Comparison of ENCODE assay signal across 8 mouse cellular contexts in genomic region chr19:44389507-44389906, GRCm38 (mm10). TPM values are rescaled to one million over a fixed set of nuclear protein-coding genes. Genes with fewer than 3 reads are reported as not detected.
DNase-seq lines count a peak whose midpoint lies in the region; ATAC-seq and TF ChIP-seq lines count a peak whose summit lies in the region.

No protein-coding gene starts in this region.

- H3K27ac ChIP-seq in hindbrain, embryonic 11.5 days (ENCODE audit: low read depth, low read length), result no peak overlapping the region
- H3K27ac ChIP-seq in hindbrain, embryonic 13.5 days, result no peak overlapping the region
- H3K27ac ChIP-seq in hindbrain, embryonic 15.5 days (replicated peaks), result 0 out of 2 replicates have a peak overlapping the region, but pooled peaks have one; percentile 78
- no peak overlapping the region for H3K27ac ChIP-seq in midbrain, embryonic 13.5 days

- H3K4me3 ChIP-seq in hindbrain, embryonic 11.5 days (ENCODE audit: low read depth, low read length), result no peak overlapping the region
- H3K4me3 ChIP-seq in hindbrain, embryonic 13.5 days, result no peak overlapping the region
- no peak overlapping the region; the same call in 1 of the 2 replicates for H3K4me3 ChIP-seq in G1E (ENCODE audit: low read depth, low read length)
- H3K4me3 ChIP-seq in hindbrain, embryonic 15.5 days, result no peak overlapping the region
- H3K4me3 ChIP-seq in midbrain, embryonic 13.5 days (replicated peaks), result no peak overlapping the region

- no peaks in the 10 kb centered on the region for H3K36me3 ChIP-seq in hindbrain, embryonic 11.5 days (ENCODE audit: control insufficient read depth, insufficient read depth, low read length)
- H3K36me3 ChIP-seq in hindbrain, embryonic 13.5 days, result no peaks in the 10 kb centered on the region
- no peaks in the 10 kb centered on the region for H3K36me3 ChIP-seq in G1E (replicated peaks)
- no peaks in the 10 kb centered on the region for H3K36me3 ChIP-seq in hindbrain, embryonic 15.5 days
- no peaks in the 10 kb centered on the region for H3K36me3 ChIP-seq in midbrain, embryonic 13.5 days

- no peaks in the 10 kb centered on the region for H3K27me3 ChIP-seq in hindbrain, embryonic 11.5 days (ENCODE audit: control insufficient read depth, insufficient read depth, low read length)
- no peaks in the 10 kb centered on the region for H3K27me3 ChIP-seq in hindbrain, embryonic 13.5 days
- no peaks in the 10 kb centered on the region for H3K27me3 ChIP-seq in G1E (ENCODE audit: insufficient read depth, low read length)
- H3K27me3 ChIP-seq in hindbrain, embryonic 15.5 days, result no peaks in the 10 kb centered on the region
- no peaks in the 10 kb centered on the region; the same call in 1 of the 2 replicates for H3K27me3 ChIP-seq in midbrain, embryonic 13.5 days

- peak; percentile 10 for DNase-seq in hindbrain, embryonic 11.5 days (ENCODE audit: low spot score)
- peak; percentile 25 for DNase-seq in G1E (ENCODE audit: low spot score)
- DNase-seq in testis, postnatal 10 days (ENCODE audit: low spot score), result no peak
- no peak for DNase-seq in MN1 (ENCODE audit: low spot score)
- DNase-seq in cerebellum, adult 11 months, result no peak

- H3K9me3 ChIP-seq in hindbrain, embryonic 11.5 days (ENCODE audit: control insufficient read depth, low read length), result no peaks in the 10 kb centered on the region
- no peaks in the 10 kb centered on the region for H3K9me3 ChIP-seq in hindbrain, embryonic 13.5 days
- no peaks in the 10 kb centered on the region for H3K9me3 ChIP-seq in G1E (replicated peaks)
- H3K9me3 ChIP-seq in hindbrain, embryonic 15.5 days, result no peaks in the 10 kb centered on the region
- no peaks in the 10 kb centered on the region for H3K9me3 ChIP-seq in midbrain, embryonic 13.5 days

- TF ChIP-seq CTCF in G1E (IDR thresholded peaks at IDR 0.05; ENCODE audit: low read depth, low read length), result no peak

- no peak overlapping the region for H3K9ac ChIP-seq in hindbrain, embryonic 11.5 days (ENCODE audit: low read depth, low read length)
- H3K9ac ChIP-seq in hindbrain, embryonic 13.5 days, result no peak overlapping the region
- no peak overlapping the region for H3K9ac ChIP-seq in hindbrain, embryonic 15.5 days
- no peak overlapping the region for H3K9ac ChIP-seq in midbrain, embryonic 13.5 days (replicated peaks)

- no peak for ATAC-seq in hindbrain, embryonic 11.5 days (ENCODE audit: low FRiP score)
- no peak for ATAC-seq in hindbrain, embryonic 13.5 days (ENCODE audit: low FRiP score)
- ATAC-seq in G1E (ENCODE audit: extremely low read depth, insufficient number of reproducible peaks, low FRiP score, poor library complexity, severe bottlenecking), result no peak
- no peak for ATAC-seq in hindbrain, embryonic 15.5 days (ENCODE audit: low FRiP score, low read depth)
- ATAC-seq in midbrain, embryonic 13.5 days, result no peak

- no peaks in the 10 kb centered on the region for H3K4me1 ChIP-seq in hindbrain, embryonic 11.5 days (replicated peaks; ENCODE audit: control insufficient read depth, insufficient read depth, low read length)
- peaks cover 18% of the 10 kb centered on the region for H3K4me1 ChIP-seq in hindbrain, embryonic 13.5 days (replicated peaks)
- peaks cover 80% of the 10 kb centered on the region for H3K4me1 ChIP-seq in G1E (ENCODE audit: insufficient read depth, low read depth, low read length)
- peaks cover 15% of the 10 kb centered on the region for H3K4me1 ChIP-seq in hindbrain, embryonic 15.5 days (replicated peaks)
- peaks cover 18% of the 10 kb centered on the region for H3K4me1 ChIP-seq in midbrain, embryonic 13.5 days (replicated peaks)

- WGBS in hindbrain, embryonic 11.5 days, result 19% methylated on average over 1 of the region's 1 CpGs
- 22% methylated on average over 1 of the region's 1 CpGs for WGBS in hindbrain, embryonic 13.5 days
- WGBS in hindbrain, embryonic 15.5 days, result 26% methylated on average over 1 of the region's 1 CpGs
- 6% methylated on average over 1 of the region's 1 CpGs for WGBS in midbrain, embryonic 13.5 days

- H3K4me2 ChIP-seq in hindbrain, embryonic 11.5 days (replicated peaks; ENCODE audit: low read depth, low read length), result no peak overlapping the region
- H3K4me2 ChIP-seq in hindbrain, embryonic 13.5 days, result no peak overlapping the region
- H3K4me2 ChIP-seq in hindbrain, embryonic 15.5 days, result no peak overlapping the region
- peak overlapping the region; percentile 71; the same call in 1 of the 2 replicates for H3K4me2 ChIP-seq in midbrain, embryonic 13.5 days (replicated peaks)

RNA-seq across cellular contexts. Expression of gene Scd1, which starts 18.2 kb away (rescaled TPM):
- polyA plus RNA-seq in hindbrain, embryonic 11.5 days (2014; fragmentation: Nextera tagmentation; extraction: Ambion mirVana), result 11.2 and 11.8 TPM in 2 replicates
- polyA plus RNA-seq in hindbrain, embryonic 13.5 days (2015; fragmentation: Nextera tagmentation; extraction: Ambion mirVana), result 4.2 and 4.4 TPM in 2 replicates
- 0.38 and 0.63 TPM in 2 replicates for total RNA-seq in G1E (2014; fragmentation: Nextera tagmentation)
- 5.6 and 6.4 TPM in 2 replicates for total RNA-seq in G1E (2017)
- 6.6 TPM in 2 replicates for polyA plus RNA-seq in G1E (2012)
- polyA plus RNA-seq in hindbrain, embryonic 15.5 days (2015; fragmentation: Nextera tagmentation; extraction: Ambion mirVana), result 8.9 and 9.1 TPM in 2 replicates
- 3.5 and 5.0 TPM in 2 replicates for polyA plus RNA-seq in midbrain, embryonic 13.5 days (2015; fragmentation: Nextera tagmentation; extraction: Ambion mirVana)

RNA-seq across cellular contexts. Expression of gene Scd4, which starts 56.6 kb away (rescaled TPM):
- 0.06 TPM in 1 of 2 replicates, not detected in the other for polyA plus RNA-seq in hindbrain, embryonic 11.5 days (2014; fragmentation: Nextera tagmentation; extraction: Ambion mirVana)
- 0.09 and 0.19 TPM in 2 replicates for polyA plus RNA-seq in hindbrain, embryonic 13.5 days (2015; fragmentation: Nextera tagmentation; extraction: Ambion mirVana)
- total RNA-seq in G1E (2014; fragmentation: Nextera tagmentation), result 0.23 TPM in 1 of 2 replicates, not detected in the other
- 0.44 and 0.76 TPM in 2 replicates for total RNA-seq in G1E (2017)
- polyA plus RNA-seq in G1E (2012), result 0.10 and 0.13 TPM in 2 replicates
- 0.10 and 0.12 TPM in 2 replicates for polyA plus RNA-seq in hindbrain, embryonic 15.5 days (2015; fragmentation: Nextera tagmentation; extraction: Ambion mirVana)
- 0.08 TPM in 2 replicates for polyA plus RNA-seq in midbrain, embryonic 13.5 days (2015; fragmentation: Nextera tagmentation; extraction: Ambion mirVana)

Comparison
In these comparisons a context has a peak if more than half of its experiments do, and no peak if none do; other contexts are left out.
1. DNase-seq: peak in hindbrain, embryonic 11.5 days (single experiment) and G1E (single experiment); none in testis, postnatal 10 days (single experiment), MN1 (single experiment) and cerebellum, adult 11 months (single experiment).